1 mouse cellular context compared by ENCODE assay signal in the genomic region with DNA sequence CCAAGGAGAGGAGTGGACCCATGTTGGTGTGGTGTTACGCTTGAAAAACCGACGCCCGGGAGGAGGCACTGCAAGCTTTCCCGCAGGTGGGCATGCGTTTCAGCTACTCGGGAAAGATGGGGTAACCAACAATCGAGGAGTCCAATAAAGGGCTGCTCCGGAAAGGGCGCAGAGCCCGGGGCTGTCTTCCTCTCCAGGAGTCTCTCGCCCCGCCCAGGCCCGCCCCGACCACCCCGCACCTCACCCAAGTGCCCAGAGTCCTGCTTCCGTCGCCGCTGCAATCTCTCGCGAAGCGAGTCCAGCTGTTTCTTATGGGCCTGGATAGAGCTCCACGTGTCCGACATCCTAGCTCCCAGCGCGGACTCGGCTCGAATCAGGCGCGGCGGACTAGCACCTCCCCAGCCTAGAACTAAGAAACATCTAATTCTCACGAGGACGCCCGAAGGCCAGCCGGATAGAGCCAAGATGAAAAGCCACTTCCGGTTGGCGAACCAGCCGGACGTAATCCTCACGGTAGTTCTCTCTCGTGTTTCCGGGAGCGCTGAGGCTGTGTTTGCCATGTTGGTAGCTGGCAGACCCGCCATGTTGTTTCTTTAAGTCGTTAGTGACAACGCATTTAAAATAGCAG.
A peak's percentile ranks its signal among the peaks of the same experiment; 100 is the strongest.
TF ChIP-seq lines count a peak whose summit lies in the region.

A gene (minus strand): TSS at position 485 of the 628 bp plus-strand sequence.

TF ChIP-seq in CH12.LX, 34 proteins besides CTCF, POLR2A, EP300 and RAD21 (continued from another document):
- peak; percentile 85 for TF ChIP-seq MXI1 (IDR thresholded peaks at IDR 0.05; ENCODE audit: low read depth, low read length)
- TF ChIP-seq ZNF384 (IDR thresholded peaks at IDR 0.05; ENCODE audit: low read depth, low read length), result no peak
- TF ChIP-seq ZKSCAN1 (IDR thresholded peaks at IDR 0.05; ENCODE audit: borderline replicate concordance, low read depth, low read length), result no peak
- peak; percentile 62; the same call in 1 of the 2 replicates for TF ChIP-seq GABPA (IDR thresholded peaks at IDR 0.05; ENCODE audit: insufficient replicate concordance, low read depth, low read length)
- no peak for TF ChIP-seq JUN (IDR thresholded peaks at IDR 0.05; ENCODE audit: insufficient read depth, low read depth, low read length)
- TF ChIP-seq UBTF (IDR thresholded peaks at IDR 0.05; ENCODE audit: low read depth, low read length), result peak; percentile 82
- peak; percentile 88 for TF ChIP-seq MYC (IDR thresholded peaks at IDR 0.05; ENCODE audit: low read depth, low read length)
- no peak; the same call in 1 of the 2 replicates for TF ChIP-seq USF1 (IDR thresholded peaks at IDR 0.05; ENCODE audit: low read depth, low read length)
- TF ChIP-seq IRF4 (IDR thresholded peaks at IDR 0.05; ENCODE audit: low read depth, low read length), result peak; percentile 70; the same call in 1 of the 2 replicates
- peak; percentile 87 for TF ChIP-seq NRF1 (IDR thresholded peaks at IDR 0.05; ENCODE audit: low read depth, low read length)
- TF ChIP-seq POLR2AphosphoS2 (IDR thresholded peaks at IDR 0.05; ENCODE audit: low read depth, low read length), result peak; percentile 90
- peak; percentile 88 for TF ChIP-seq NELFE (IDR thresholded peaks at IDR 0.05; ENCODE audit: low read depth, low read length)
- TF ChIP-seq ELF1 (IDR thresholded peaks at IDR 0.05; ENCODE audit: low read depth, low read length), result peak; percentile 96
- TF ChIP-seq E2F4 (IDR thresholded peaks at IDR 0.05; ENCODE audit: insufficient replicate concordance, low read depth, low read length), result no peak
- TF ChIP-seq MAZ (IDR thresholded peaks at IDR 0.05; ENCODE audit: low read depth, low read length), result no peak
- TF ChIP-seq RCOR1 (conservative IDR thresholded peaks at IDR 0.05; ENCODE audit: low read depth, low read length), result peak; percentile 97
- TF ChIP-seq CHD1 (IDR thresholded peaks at IDR 0.05; ENCODE audit: low read depth, low read length), result no peak; the same call in 1 of the 2 replicates
- TF ChIP-seq JUND (conservative IDR thresholded peaks at IDR 0.05; ENCODE audit: low read depth, low read length), result no peak
